Mouse (Mus musculus): ENCODE results near the gene Ryr1. TPM values are rescaled to one million over a fixed set of nuclear protein-coding genes. Genes with fewer than 3 reads are reported as not detected.

Ryr1 gene
- polyA plus RNA-seq, 1 experiment from 2014 or later: 2.5 TPM

GRCm38 (mm10) chr7:29017222-29017621 lies 107.8 kb downstream of the Ryr1 start:
- ATAC-seq (ENCODE audit: insufficient number of reproducible peaks, low FRiP score, low TSS enrichment, low read depth) (no peak), DNase-seq (ENCODE audit: low spot score) (no peak)
- Histone ChIP-seq H3K9ac (ENCODE audit: low read length) (no peak overlapping the region), H3K9me3 (ENCODE audit: control insufficient read depth, low read length) (peaks cover 5% of the 10 kb centered on the region; the same call in 1 of the 2 replicates), H3K4me1 (ENCODE audit: control insufficient read depth, insufficient read depth, low read length) (peaks cover 7% of the 10 kb centered on the region; the same call in 1 of the 2 replicates), H3K27me3 (ENCODE audit: control insufficient read depth, insufficient read depth, low read length) (peaks cover 35% of the 10 kb centered on the region), H3K4me3 (ENCODE audit: low read depth, low read length) (no peak overlapping the region), H3K36me3 (ENCODE audit: control insufficient read depth, insufficient read depth, low read length) (no peaks in the 10 kb centered on the region), H3K27ac (replicated peaks; ENCODE audit: low read depth, low read length) (no peak overlapping the region), H3K4me2 (ENCODE audit: low read depth, severe bottlenecking) (no peak overlapping the region)
- 85% methylated on average over 7 of the region's 7 CpGs for WGBS

GRCm38 (mm10) chr7:29016440-29016839 lies 108.5 kb downstream of the Ryr1 start:
- Histone ChIP-seq H3K4me3 (ENCODE audit: low read depth, low read length) (no peak overlapping the region), H3K9me3 (ENCODE audit: control insufficient read depth, low read length) (peaks cover 5% of the 10 kb centered on the region; the same call in 1 of the 2 replicates), H3K36me3 (ENCODE audit: control insufficient read depth, insufficient read depth, low read length) (no peaks in the 10 kb centered on the region), H3K27me3 (ENCODE audit: control insufficient read depth, insufficient read depth, low read length) (peaks cover 35% of the 10 kb centered on the region), H3K9ac (ENCODE audit: low read length) (no peak overlapping the region), H3K27ac (replicated peaks; ENCODE audit: low read depth, low read length) (no peak overlapping the region), H3K4me1 (ENCODE audit: control insufficient read depth, insufficient read depth, low read length) (peaks cover 7% of the 10 kb centered on the region; the same call in 1 of the 2 replicates), H3K4me2 (ENCODE audit: low read depth, severe bottlenecking) (no peak overlapping the region)
- WGBS: 87% methylated on average over 7 of the region's 7 CpGs
- ATAC-seq (ENCODE audit: insufficient number of reproducible peaks, low FRiP score, low TSS enrichment, low read depth) (no peak), DNase-seq (ENCODE audit: low spot score) (no peak)

GRCm38 (mm10) chr7:29014984-29015383 lies 110.0 kb downstream of the Ryr1 start:
- Histone ChIP-seq H3K9ac (ENCODE audit: low read length) (no peak overlapping the region), H3K4me1 (ENCODE audit: control insufficient read depth, insufficient read depth, low read length) (peaks cover 7% of the 10 kb centered on the region; the same call in 1 of the 2 replicates), H3K4me2 (ENCODE audit: low read depth, severe bottlenecking) (no peak overlapping the region), H3K36me3 (ENCODE audit: control insufficient read depth, insufficient read depth, low read length) (no peaks in the 10 kb centered on the region), H3K27ac (replicated peaks; ENCODE audit: low read depth, low read length) (no peak overlapping the region), H3K9me3 (ENCODE audit: control insufficient read depth, low read length) (peaks cover 5% of the 10 kb centered on the region; the same call in 1 of the 2 replicates), H3K4me3 (ENCODE audit: low read depth, low read length) (no peak overlapping the region), H3K27me3 (ENCODE audit: control insufficient read depth, insufficient read depth, low read length) (peaks cover 24% of the 10 kb centered on the region)
- WGBS: 95% methylated on average over 1 of the region's 1 CpGs
- DNase-seq (ENCODE audit: low spot score) (no peak), ATAC-seq (ENCODE audit: insufficient number of reproducible peaks, low FRiP score, low TSS enrichment, low read depth) (no peak)

GRCm38 (mm10) chr7:29008714-29009113 lies 116.3 kb downstream of the Ryr1 start:
- no peak overlapping the region for H3K27ac ChIP-seq (replicated peaks; ENCODE audit: low read depth, low read length)
- no peaks in the 10 kb centered on the region for H3K27me3 ChIP-seq (ENCODE audit: control insufficient read depth, insufficient read depth, low read length)
- H3K4me2 ChIP-seq (ENCODE audit: low read depth, severe bottlenecking): no peak overlapping the region
- H3K4me1 ChIP-seq (ENCODE audit: control insufficient read depth, insufficient read depth, low read length): no peaks in the 10 kb centered on the region
- no peak overlapping the region for H3K4me3 ChIP-seq (ENCODE audit: low read depth, low read length)
- ATAC-seq (ENCODE audit: insufficient number of reproducible peaks, low FRiP score, low TSS enrichment, low read depth): no peak
- DNase-seq (ENCODE audit: low spot score): no peak
- H3K9me3 ChIP-seq (ENCODE audit: control insufficient read depth, low read length): no peaks in the 10 kb centered on the region
- no peaks in the 10 kb centered on the region; the same call in 1 of the 2 replicates for H3K36me3 ChIP-seq (ENCODE audit: control insufficient read depth, insufficient read depth, low read length)
- 77% methylated on average over 9 of the region's 9 CpGs for WGBS
- no peak overlapping the region for H3K9ac ChIP-seq (ENCODE audit: low read length)

GRCm38 (mm10) chr7:29008171-29008570 lies 116.8 kb downstream of the Ryr1 start:
- Histone ChIP-seq H3K27ac (replicated peaks; ENCODE audit: low read depth, low read length) (no peak overlapping the region), H3K9me3 (ENCODE audit: control insufficient read depth, low read length) (no peaks in the 10 kb centered on the region), H3K9ac (ENCODE audit: low read length) (no peak overlapping the region), H3K27me3 (ENCODE audit: control insufficient read depth, insufficient read depth, low read length) (no peaks in the 10 kb centered on the region), H3K4me2 (ENCODE audit: low read depth, severe bottlenecking) (no peak overlapping the region), H3K36me3 (ENCODE audit: control insufficient read depth, insufficient read depth, low read length) (no peaks in the 10 kb centered on the region; the same call in 1 of the 2 replicates), H3K4me1 (ENCODE audit: control insufficient read depth, insufficient read depth, low read length) (no peaks in the 10 kb centered on the region), H3K4me3 (ENCODE audit: low read depth, low read length) (no peak overlapping the region)
- 92% methylated on average over 10 of the region's 10 CpGs for WGBS
- ATAC-seq (ENCODE audit: insufficient number of reproducible peaks, low FRiP score, low TSS enrichment, low read depth) (no peak), DNase-seq (ENCODE audit: low spot score) (no peak)

- no peak for ATAC-seq (ENCODE audit: insufficient number of reproducible peaks, low FRiP score, low TSS enrichment, low read depth)
- H3K27me3 ChIP-seq (ENCODE audit: control insufficient read depth, insufficient read depth, low read length): no peaks in the 10 kb centered on the region
- H3K9ac ChIP-seq (ENCODE audit: low read length): no peak overlapping the region
- no peak overlapping the region for H3K27ac ChIP-seq (replicated peaks; ENCODE audit: low read depth, low read length)
- H3K4me1 ChIP-seq (ENCODE audit: control insufficient read depth, insufficient read depth, low read length): no peaks in the 10 kb centered on the region
- no peak for DNase-seq (ENCODE audit: low spot score)
- 82% methylated on average over 9 of the region's 9 CpGs for WGBS
- no peak overlapping the region for H3K4me2 ChIP-seq (ENCODE audit: low read depth, severe bottlenecking)
- H3K4me3 ChIP-seq (ENCODE audit: low read depth, low read length): no peak overlapping the region
- H3K9me3 ChIP-seq (ENCODE audit: control insufficient read depth, low read length): no peaks in the 10 kb centered on the region
- H3K36me3 ChIP-seq (ENCODE audit: control insufficient read depth, insufficient read depth, low read length): no peaks in the 10 kb centered on the region; the same call in 1 of the 2 replicates
Measured at GRCm38 (mm10) chr7:29007224-29008101, 117.5 kb downstream of the Ryr1 start.

GRCm38 (mm10) chr7:29000651-29001605 lies 124.1 kb downstream of the Ryr1 start:
- H3K27ac ChIP-seq (replicated peaks; ENCODE audit: low read depth, low read length): peak overlapping the region; percentile 70; the same call in 1 of the 2 replicates
- H3K4me2 ChIP-seq (ENCODE audit: low read depth, severe bottlenecking): peak overlapping the region; percentile 89
- no peaks in the 10 kb centered on the region for H3K36me3 ChIP-seq (ENCODE audit: control insufficient read depth, insufficient read depth, low read length)
- H3K4me1 ChIP-seq (ENCODE audit: control insufficient read depth, insufficient read depth, low read length): 0 out of 2 replicates have a peak, but pooled peaks cover 2% of the 10 kb centered on the region
- no peaks in the 10 kb centered on the region for H3K9me3 ChIP-seq (ENCODE audit: control insufficient read depth, low read length)
- H3K9ac ChIP-seq (ENCODE audit: low read length): peak overlapping the region; percentile 76
- H3K27me3 ChIP-seq (ENCODE audit: control insufficient read depth, insufficient read depth, low read length): no peaks in the 10 kb centered on the region
- peak overlapping the region; percentile 47 for H3K4me3 ChIP-seq (ENCODE audit: low read depth, low read length)
- peak; percentile 96 for DNase-seq (ENCODE audit: low spot score)
- ATAC-seq (ENCODE audit: insufficient number of reproducible peaks, low FRiP score, low TSS enrichment, low read depth): peak; percentile 85
- 6% methylated on average over 43 of the region's 43 CpGs for WGBS

- 83% methylated on average over 3 of the region's 3 CpGs for WGBS
Measured at GRCm38 (mm10) chr7:28993402-28993801, 131.6 kb downstream of the Ryr1 start.

More at GRCm38 (mm10) chr7:28993402-28993801, 131.6 kb downstream of the Ryr1 start:
- Histone ChIP-seq H3K27me3 (ENCODE audit: control insufficient read depth, insufficient read depth, low read length) (no peaks in the 10 kb centered on the region), H3K27ac (replicated peaks; ENCODE audit: low read depth, low read length) (no peak overlapping the region), H3K36me3 (ENCODE audit: control insufficient read depth, insufficient read depth, low read length) (no peaks in the 10 kb centered on the region), H3K4me3 (ENCODE audit: low read depth, low read length) (no peak overlapping the region), H3K4me2 (ENCODE audit: low read depth, severe bottlenecking) (no peak overlapping the region), H3K4me1 (ENCODE audit: control insufficient read depth, insufficient read depth, low read length) (no peaks in the 10 kb centered on the region), H3K9ac (ENCODE audit: low read length) (no peak overlapping the region), H3K9me3 (ENCODE audit: control insufficient read depth, low read length) (no peaks in the 10 kb centered on the region)
- no peak for ATAC-seq (ENCODE audit: insufficient number of reproducible peaks, low FRiP score, low TSS enrichment, low read depth)
- no peak for DNase-seq (ENCODE audit: low spot score)
